Mouse (Mus musculus) liver, postnatal 0 days (tissue): ENCODE measurements around the gene Mrpl45. TPM values are rescaled to one million over a fixed set of nuclear protein-coding genes. Genes with fewer than 3 reads are reported as not detected.
"Not testable (repeated sequence)": the region's sequence is repeated elsewhere in the genome, so short reads cannot be mapped to it uniquely, and the experiment has no call there.

Source experiments
- ATAC-seq: fragments of 200-750 bp; cut with Nextera tagmentation; 2 replicates; pipeline ENCODE4 v1.8.0; 2017; ENCODE audit warnings: mild to moderate bottlenecking, moderate library complexity
- DNase-seq: peaks from one replicate; pipeline ENCODE4 v3.0.0-alpha.2; 2016
- H3K27ac ChIP-seq: fragments of 300-500 bp; sonication (generic); 2 replicates; pipeline ENCODE4 v1.5.1; 2014; ENCODE audit warnings: antibody characterized with exemption, moderate library complexity, mild to moderate bottlenecking, low read depth
- H3K27me3 ChIP-seq: fragments of 300-500 bp; sonication (generic); 2 replicates; pipeline ENCODE4 v1.6.1; 2014; ENCODE audit warnings: low read length, control low read depth, mixed read lengths; ENCODE audit not compliant: insufficient read depth
- H3K36me3 ChIP-seq: fragments of 300-500 bp; sonication (generic); replicated peaks from 2 replicates; pipeline ENCODE4 v1.6.1; 2014; ENCODE audit warnings: mild to moderate bottlenecking, control low read depth, low read length, moderate library complexity, mixed read lengths; ENCODE audit not compliant: insufficient read depth
- H3K4me1 ChIP-seq: fragments of 300-500 bp; sonication (generic); 2 replicates; pipeline ENCODE4 v1.6.1; 2014; ENCODE audit warnings: antibody characterized with exemption, mild to moderate bottlenecking, control low read depth; ENCODE audit not compliant: insufficient read depth
- H3K4me2 ChIP-seq: fragments of 300-500 bp; sonication (generic); 2 replicates; pipeline ENCODE4 v1.6.1; 2014; ENCODE audit warnings: low read depth, mild to moderate bottlenecking, low read length, moderate library complexity, mixed read lengths
- H3K4me3 ChIP-seq: fragments of 300-500 bp; sonication (generic); 2 replicates; pipeline ENCODE4 v1.5.1; 2014; ENCODE audit warnings: low read depth, low read length
- H3K9ac ChIP-seq: fragments of 300-500 bp; sonication (generic); replicated peaks from 2 replicates; pipeline ENCODE4 v1.6.1; 2014; ENCODE audit warnings: mild to moderate bottlenecking, moderate library complexity
- H3K9me3 ChIP-seq: fragments of 300-500 bp; sonication (generic); 2 replicates; pipeline ENCODE4 v1.6.1; 2016; ENCODE audit warnings: mild to moderate bottlenecking, control low read depth, low read length, mixed read lengths
- CTCF ChIP-seq: sonication (generic); IDR thresholded peaks from 2 replicates; pipeline ENCODE4 v1.5.1; 2016; ENCODE audit warnings: antibody characterized with exemption, low read depth
- EP300 ChIP-seq: IDR thresholded peaks from 2 replicates; pipeline ENCODE4 v1.6.1; 2016; ENCODE audit warnings: antibody characterized with exemption, low read depth, mild to moderate bottlenecking
- WGBS: fragments of 180-500 bp; shearing (Covaris S2); extraction: QIAGEN DNeasy Blood & Tissue Kit; methylation state at CpG from one replicate; pipeline ENCODE4 v1.1.7; 2014; ENCODE audit not compliant: insufficient replicate concordance; 5-methylcytosine and 5-hydroxymethylcytosine counted together
- polyA plus RNA-seq: library from polyadenylated mRNA; unstranded; fragments of >200 nt; fragmentation: Nextera tagmentation; extraction: Ambion mirVana; gene quantifications from 2 replicates; pipeline ENCODE4 v1.2.1, GENCODE M21; 2015

Gene Mrpl45
- polyA plus RNA-seq, 1 experiment from 2014 or later = 19.8 TPM

GRCm38 (mm10) chr11:97352027-97352684, 36.6 kb downstream of the Mrpl45 start, which contains the start of gene Gpr179:
Gpr179 (minus strand) TSS chr11:97352077.
- WGBS = 73% methylated on average over 3 of the region's 3 CpGs
- H3K9me3 ChIP-seq = no peaks in the 10 kb centered on the region
- H3K4me1 ChIP-seq = peaks cover 4% of the 10 kb centered on the region; the same call in 1 of the 2 replicates
- H3K9ac ChIP-seq = no peak within 1 kb of the TSS
- H3K4me3 ChIP-seq = no peak within 1 kb of the TSS
- no peak for TF ChIP-seq EP300
- TF ChIP-seq CTCF = no peak
- H3K4me2 ChIP-seq = no peak within 1 kb of the TSS
- no peaks in the 10 kb centered on the region for H3K36me3 ChIP-seq
- DNase-seq (no peak), ATAC-seq (no peak)
- H3K27ac ChIP-seq = no peak within 1 kb of the TSS
- no peaks in the 10 kb centered on the region for H3K27me3 ChIP-seq

DNA sequence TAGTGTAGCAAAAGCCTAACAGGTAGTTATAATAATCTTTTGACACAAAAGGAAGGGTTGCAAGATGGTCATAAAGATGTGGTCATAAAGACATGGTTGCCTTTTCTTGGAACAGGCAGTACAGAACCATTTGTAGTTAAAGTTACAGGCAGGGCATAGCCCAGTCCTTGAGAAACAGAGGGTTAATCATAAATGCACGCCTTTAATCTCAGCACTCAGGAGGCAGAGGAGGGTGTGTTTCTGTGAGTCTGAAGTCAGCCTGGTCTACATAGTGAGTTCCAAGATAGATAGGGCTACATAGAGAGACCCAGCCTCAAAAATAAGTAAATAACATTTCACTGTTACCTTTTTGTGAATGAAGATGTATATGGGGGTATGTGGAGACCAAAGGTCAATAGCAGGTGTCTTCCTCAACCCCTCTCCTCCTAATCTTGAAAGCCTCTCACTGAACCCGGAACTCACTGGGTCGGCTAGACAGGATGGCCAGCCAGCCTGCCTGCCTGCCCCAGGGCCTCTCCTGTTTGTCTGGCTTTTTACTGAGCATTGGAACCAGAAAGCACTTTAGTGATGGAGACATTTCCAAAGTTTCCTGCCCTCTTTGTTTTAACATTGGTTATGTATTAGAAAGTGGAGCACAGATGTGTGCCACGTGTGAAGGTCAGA, 37.5 kb downstream of the Mrpl45 start:
- no peak overlapping the region for H3K9ac ChIP-seq
- H3K27ac ChIP-seq = no peak overlapping the region
- no peak overlapping the region for H3K4me3 ChIP-seq
- ATAC-seq (no peak), DNase-seq (no peak)
- TF ChIP-seq EP300 (no peak), CTCF (no peak)
- WGBS = 53% methylated on average over 4 of the region's 4 CpGs
- peaks cover 4% of the 10 kb centered on the region; the same call in 1 of the 2 replicates for H3K4me1 ChIP-seq
- no peaks in the 10 kb centered on the region for H3K27me3 ChIP-seq
- H3K4me2 ChIP-seq = no peak overlapping the region
- no peaks in the 10 kb centered on the region for H3K9me3 ChIP-seq
- H3K36me3 ChIP-seq = no peaks in the 10 kb centered on the region

GRCm38 (mm10) chr11:97354646-97355045, 39.1 kb downstream of the Mrpl45 start:
- H3K9ac ChIP-seq = no peak overlapping the region
- no peaks in the 10 kb centered on the region for H3K9me3 ChIP-seq
- DNase-seq (no peak), ATAC-seq (no peak)
- no peak overlapping the region for H3K27ac ChIP-seq
- WGBS = 69% methylated on average over 2 of the region's 2 CpGs
- H3K36me3 ChIP-seq = no peaks in the 10 kb centered on the region
- no peak overlapping the region for H3K4me2 ChIP-seq
- H3K27me3 ChIP-seq = no peaks in the 10 kb centered on the region
- H3K4me1 ChIP-seq = peaks cover 4% of the 10 kb centered on the region; the same call in 1 of the 2 replicates
- no peak for TF ChIP-seq CTCF
- TF ChIP-seq EP300 = no peak
- H3K4me3 ChIP-seq = no peak overlapping the region

DNA sequence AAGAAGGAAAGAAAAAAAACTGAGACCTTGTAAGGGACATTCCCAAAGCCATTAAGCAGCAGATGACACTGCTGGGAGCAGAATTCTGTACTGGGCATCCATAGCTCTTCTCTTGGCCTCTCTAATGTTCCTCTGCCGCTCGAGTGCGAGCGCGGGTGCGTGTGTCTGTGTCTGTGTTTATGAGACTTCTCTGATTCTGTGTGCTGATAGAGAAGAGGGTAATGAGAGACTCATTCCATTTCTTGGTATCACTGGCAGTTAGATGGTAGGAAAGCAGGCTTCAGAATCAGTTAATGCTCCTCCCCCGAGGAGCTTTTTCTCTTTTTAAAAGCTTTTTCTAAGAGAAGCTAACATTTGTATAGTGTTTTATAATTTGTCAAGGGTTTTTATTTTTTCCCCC, 39.7 kb downstream of the Mrpl45 start:
- Histone ChIP-seq H3K4me3 (no peak overlapping the region), H3K27me3 (no peaks in the 10 kb centered on the region), H3K4me1 (peaks cover under 1% of the 10 kb centered on the region; the same call in 1 of the 2 replicates), H3K36me3 (no peaks in the 10 kb centered on the region), H3K27ac (no peak overlapping the region), H3K9ac (no peak overlapping the region), H3K9me3 (no peaks in the 10 kb centered on the region), H3K4me2 (no peak overlapping the region)
- TF ChIP-seq EP300 = no peak
- no peak for TF ChIP-seq CTCF
- DNase-seq = no peak
- WGBS = 70% methylated on average over 7 of the region's 7 CpGs
- ATAC-seq = no peak

- not testable (repeated sequence) for H3K4me2 ChIP-seq, H3K27me3 ChIP-seq, H3K4me1 ChIP-seq, H3K9me3 ChIP-seq, H3K36me3 ChIP-seq, ATAC-seq, H3K4me3 ChIP-seq, H3K27ac ChIP-seq, H3K9ac ChIP-seq
- DNase-seq = peak; percentile 84
- peak; percentile 85 for TF ChIP-seq CTCF
- WGBS = 2% methylated on average over 4 of the region's 6 CpGs
Measured at GRCm38 (mm10) chr11:97357663-97358062, 42.1 kb downstream of the Mrpl45 start.

GRCm38 (mm10) chr11:97361948-97362648, 46.6 kb downstream of the Mrpl45 start, which contains the start of gene Socs7:
Socs7 (plus strand) TSS chr11:97362551.
- Histone ChIP-seq H3K4me3 (peak within 1 kb of the TSS; percentile 90), H3K4me1 (peaks cover 30% of the 10 kb centered on the region), H3K36me3 (no peaks in the 10 kb centered on the region; the same call in 1 of the 2 replicates), H3K9me3 (no peaks in the 10 kb centered on the region), H3K27me3 (no peaks in the 10 kb centered on the region), H3K9ac (peak within 1 kb of the TSS; percentile 94), H3K4me2 (peak within 1 kb of the TSS; percentile 95), H3K27ac (peak within 1 kb of the TSS; percentile 95)
- DNase-seq (peak; percentile 96), ATAC-seq (peak; percentile 93)
- under 1% methylated on average over 35 of the region's 81 CpGs for WGBS
- TF ChIP-seq EP300 (no peak), CTCF (no peak)
